In the genomic region with DNA sequence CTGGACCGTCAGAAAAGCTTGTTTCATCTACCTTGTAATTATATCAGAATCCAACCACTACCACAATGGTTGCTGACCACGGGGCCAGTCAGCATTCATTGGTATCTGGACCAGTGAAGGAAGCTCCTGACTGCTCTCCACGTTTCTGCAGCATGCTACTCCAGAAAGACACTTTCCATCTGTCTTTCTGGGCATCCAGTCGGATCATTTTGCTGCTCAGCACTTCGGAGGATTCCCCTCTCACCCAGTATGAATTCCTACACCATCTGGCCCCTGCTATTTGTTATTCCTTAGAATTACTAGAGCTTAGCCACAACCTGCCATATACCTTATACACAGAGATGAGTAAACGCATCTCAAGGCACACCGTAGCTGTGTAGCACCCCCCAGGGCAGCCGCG, we compare ENCODE assay signal across 17 mouse cellular contexts.
DNase-seq lines count a peak whose midpoint lies in the region; ATAC-seq lines count a peak whose summit lies in the region.
"Had no signal": no experiment of that assay in that cellular context is flagged by ENCODE, and none has a peak within 500 bp of the region (broad histone marks: within the 10 kb centered on the region; RNA-seq: fewer than 3 reads in every experiment).

No protein-coding gene starts in this region.

- intact Hi-C loops in left cerebral cortex, postnatal 4 days (cut with DNase I), result loop anchor here (10.0 kb wide), 1 partner anchor 314 kb away; no protein-coding TSS in a partner anchor

- peak; percentile 2; the same call in 1 of the 2 replicates for ATAC-seq in frontal cortex, adult (ENCODE audit: low TSS enrichment)
- ATAC-seq: intestine, embryonic 15.5 days had no signal

- peak; percentile 6 to 12 for DNase-seq in cerebellum, adult 18-20 months
- no peak for DNase-seq in cerebellum, adult 11-12 months
- DNase-seq in frontal cortex, postnatal 25 days (ENCODE audit: low spot score in 2 of 2), result no peak
- peak; percentile 25 for DNase-seq in left cerebral cortex, postnatal 4 days
- no peak for DNase-seq in left cerebral cortex, adult 8-10 months (ENCODE audit: low spot score in 2 of 2)
- peak; percentile 43 to 66 for DNase-seq in cerebellum, postnatal 14 days
- no peak for DNase-seq in lung, postnatal 4 days
- DNase-seq: adrenal gland, adult 8-10 months; embryo, embryonic 11 days; gastrocnemius, postnatal 25 days; heart, adult 11 months; kidney, adult 2 months; kidney, postnatal 36 days; retina, postnatal 1 day; right cerebral cortex, postnatal 14 days had no signal

Comparison
In these comparisons a context has a peak if more than half of its experiments do, and no peak if none do; other contexts are left out.
1. DNase-seq: peak in cerebellum, adult 18-20 months (2 of 2), left cerebral cortex, postnatal 4 days (single experiment) and cerebellum, postnatal 14 days (2 of 2); none in cerebellum, adult 11-12 months (single experiment), frontal cortex, postnatal 25 days (0 of 2), left cerebral cortex, adult 8-10 months (0 of 2) and lung, postnatal 4 days (0 of 2).